Mouse (Mus musculus) MN1 (cell line): ENCODE data around the gene Nkain4.

Experiments used
- DNase-seq: peaks from one replicate; pipeline ENCODE4 v3.0.0-alpha.2; 2016; ENCODE audit warnings: low spot score

The Nkain4 gene

DNA sequence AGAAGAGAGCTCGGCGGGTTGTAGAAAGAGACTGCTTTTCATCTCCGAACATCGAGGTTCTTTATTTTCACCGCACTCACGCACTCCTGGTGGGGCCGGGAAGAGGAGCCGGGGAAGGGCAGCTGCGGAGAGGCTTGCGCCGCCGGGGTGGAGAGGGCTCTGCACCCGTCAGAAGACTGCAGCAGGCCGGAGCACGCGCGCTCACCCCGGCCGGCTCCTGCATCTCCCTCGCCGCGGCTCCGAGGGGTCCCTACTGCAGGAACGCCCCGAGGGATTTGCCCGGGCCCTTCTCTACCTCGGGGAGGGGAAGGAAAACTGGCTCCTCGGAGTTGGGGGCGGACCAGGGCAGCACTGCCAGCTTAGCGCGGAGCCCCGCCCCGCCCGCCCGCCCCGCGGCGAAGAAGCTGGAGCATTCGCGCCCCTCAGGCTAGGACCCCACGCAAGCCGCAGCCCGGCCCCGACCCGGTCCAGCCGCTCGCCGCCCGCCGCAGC lies 60.9 kb downstream of the Nkain4 start:
- no peak for DNase-seq

GRCm38 (mm10) chr2:180892841-180893521 lies 61.5 kb downstream of the Nkain4 start:
- no peak for DNase-seq

- DNase-seq, result no peak
Observed at GRCm38 (mm10) chr2:180891835-180892323, 62.6 kb downstream of the Nkain4 start.

DNA sequence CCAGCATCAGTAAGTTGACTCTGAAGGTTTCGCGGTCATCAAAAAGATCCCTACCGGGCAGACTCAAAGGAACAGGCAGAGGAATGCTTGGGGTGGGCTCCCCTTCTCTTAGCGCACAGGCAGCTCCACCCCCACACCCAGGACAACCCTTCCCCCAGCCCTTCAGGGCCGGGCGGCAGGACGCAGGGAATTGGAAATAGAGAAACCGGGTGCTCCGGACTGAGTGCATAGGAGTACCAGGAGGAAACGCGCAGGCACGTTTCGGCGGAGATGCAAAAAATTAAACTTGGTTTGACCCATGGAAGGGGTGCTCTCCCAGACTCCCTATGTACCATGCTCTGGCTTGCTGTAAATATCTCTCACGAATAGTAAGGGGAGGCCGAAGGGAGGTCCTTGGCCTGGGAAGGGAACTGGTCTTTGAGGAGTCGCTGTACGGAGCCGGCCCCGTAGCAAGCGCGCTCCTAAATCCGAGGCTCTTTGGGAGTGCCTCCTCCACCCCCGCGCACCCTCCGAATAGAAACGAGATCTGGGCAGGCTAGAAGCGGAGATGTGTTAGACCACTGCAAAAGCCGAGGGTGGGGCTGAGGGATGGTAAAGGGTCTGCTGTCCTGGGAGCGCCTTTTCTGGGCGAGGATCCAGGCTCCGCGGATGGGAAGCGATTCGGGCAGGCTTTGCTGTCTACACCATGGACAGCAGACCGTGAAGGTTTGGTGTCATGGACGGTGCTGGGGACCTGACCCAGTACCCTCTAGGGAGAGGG lies 63.2 kb downstream of the Nkain4 start:
- DNase-seq, result no peak

- no peak for DNase-seq
Observed at GRCm38 (mm10) chr2:180890422-180891074, 64.0 kb downstream of the Nkain4 start.

GRCm38 (mm10) chr2:180889921-180890280 lies 64.6 kb downstream of the Nkain4 start:
- no peak for DNase-seq

DNA sequence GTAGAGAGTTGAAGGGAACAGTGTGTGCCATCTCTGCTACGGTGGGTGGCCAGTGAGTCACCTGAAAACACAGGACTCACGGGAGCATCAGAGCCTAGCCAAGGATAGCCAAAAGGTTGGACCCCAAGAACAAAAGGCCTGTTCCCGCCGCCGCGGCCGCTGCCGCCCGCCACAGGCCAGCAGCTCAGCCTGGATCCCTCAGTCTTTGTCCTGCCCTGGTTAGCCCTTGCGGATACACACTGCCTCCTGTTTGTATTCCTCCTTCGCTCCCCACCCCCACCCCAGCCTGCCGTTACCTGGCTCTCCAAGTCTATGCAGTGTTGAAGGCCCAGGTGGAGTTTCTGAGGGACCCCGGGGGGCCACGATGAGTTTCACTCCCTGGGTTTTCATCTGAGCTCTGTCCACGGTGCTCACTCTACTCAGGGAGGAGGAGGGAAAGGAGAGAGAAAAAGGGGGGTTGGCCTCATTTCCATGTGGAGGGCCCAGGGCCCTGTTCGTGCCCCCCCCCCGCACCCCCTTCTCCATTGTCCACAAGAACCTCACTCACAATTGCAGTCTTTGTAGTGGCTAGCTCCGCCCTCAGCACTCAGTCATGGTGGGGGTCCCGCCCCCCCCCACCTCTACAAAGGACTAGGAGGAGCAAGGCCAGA lies 65.1 kb downstream of the Nkain4 start:
- DNase-seq, result no peak

DNA sequence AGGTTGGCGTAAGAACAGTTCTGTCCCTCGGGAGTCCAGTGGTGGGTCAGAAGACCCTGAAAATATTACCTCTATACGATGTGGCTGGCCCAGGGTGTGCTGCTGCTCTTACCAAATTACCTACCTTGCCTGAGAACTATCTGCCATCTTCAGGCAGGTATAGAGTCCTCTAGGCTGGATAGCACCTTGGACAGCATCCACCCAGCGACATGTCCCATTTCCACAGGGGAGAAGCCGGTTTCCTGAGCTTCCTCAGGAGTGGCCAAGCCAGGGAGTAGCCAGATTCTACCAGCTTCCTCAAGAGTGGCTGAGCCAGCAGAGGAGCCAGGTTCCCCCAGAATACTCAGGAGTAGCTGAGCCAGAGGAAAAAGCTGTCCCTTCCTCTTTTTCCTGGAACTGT lies 69.2 kb downstream of the Nkain4 start:
- no peak for DNase-seq
